Mouse (Mus musculus) heart, postnatal 0 days (tissue): ENCODE measurements at regions not wholly inside any gene's neighbourhood (a gene's known extent, or its start where the extent isn't known, plus 50 kb on each side); places are given as distances from the start of the nearest gene placed in this dataset.
A peak's percentile ranks its signal among the peaks of the same experiment; 100 is the strongest.

ENCODE experiments used
- ATAC-seq: fragments of 200-750 bp; cut with Nextera tagmentation; 2 replicates; pipeline ENCODE4 v1.8.0; 2017; ENCODE audit warnings: low read depth, moderate number of reproducible peaks, moderate library complexity; ENCODE audit not compliant: insufficient read depth
- DNase-seq: peaks from one replicate; pipeline ENCODE4 v3.0.0-alpha.2; 2016; ENCODE audit warnings: low spot score
- H3K27ac ChIP-seq: fragments of 300-500 bp; sonication (generic); 2 replicates; pipeline ENCODE4 v1.5.1; 2014; ENCODE audit warnings: low read depth, mild to moderate bottlenecking
- H3K27me3 ChIP-seq: fragments of 300-500 bp; sonication (generic); 2 replicates; pipeline ENCODE4 v1.6.1; 2014; ENCODE audit warnings: low read length, mixed read lengths; ENCODE audit not compliant: control insufficient read depth, insufficient read depth
- H3K36me3 ChIP-seq: fragments of 300-500 bp; sonication (generic); replicated peaks from 2 replicates; pipeline ENCODE4 v1.6.1; 2014; ENCODE audit warnings: low read length, mixed read lengths; ENCODE audit not compliant: control insufficient read depth, insufficient read depth
- H3K4me1 ChIP-seq: fragments of 300-500 bp; sonication (generic); 2 replicates; pipeline ENCODE4 v1.6.1; 2014; ENCODE audit warnings: antibody characterized with exemption; ENCODE audit not compliant: control insufficient read depth, insufficient read depth
- H3K4me2 ChIP-seq: fragments of 300-500 bp; sonication (generic); 2 replicates; pipeline ENCODE4 v1.6.1; 2014; ENCODE audit warnings: low read depth, mild to moderate bottlenecking, low read length, moderate library complexity
- H3K4me3 ChIP-seq: fragments of 300-500 bp; sonication (generic); 2 replicates; pipeline ENCODE4 v1.5.1; 2014; ENCODE audit warnings: low read depth, low read length
- H3K9ac ChIP-seq: fragments of 300-500 bp; sonication (generic); replicated peaks from 2 replicates; pipeline ENCODE4 v1.6.1; 2014; ENCODE audit warnings: low read depth, low read length, mixed read lengths
- H3K9me3 ChIP-seq: fragments of 300-500 bp; sonication (generic); replicated peaks from 2 replicates; pipeline ENCODE4 v1.6.1; 2016; ENCODE audit warnings: low read length; ENCODE audit not compliant: control insufficient read depth
- CTCF ChIP-seq: IDR thresholded peaks from 2 replicates; pipeline ENCODE4 v1.5.1; 2016; ENCODE audit warnings: antibody characterized with exemption, control low read depth, low read depth
- EP300 ChIP-seq: IDR thresholded peaks from 2 replicates; pipeline ENCODE4 v1.6.1; 2016; ENCODE audit warnings: antibody characterized with exemption, low read depth
- WGBS: fragments of 180-500 bp; shearing (Covaris S2); extraction: QIAGEN DNeasy Blood & Tissue Kit; methylation state at CpG from one replicate; pipeline ENCODE4 v1.1.7; 2014; 5-methylcytosine and 5-hydroxymethylcytosine counted together

DNA sequence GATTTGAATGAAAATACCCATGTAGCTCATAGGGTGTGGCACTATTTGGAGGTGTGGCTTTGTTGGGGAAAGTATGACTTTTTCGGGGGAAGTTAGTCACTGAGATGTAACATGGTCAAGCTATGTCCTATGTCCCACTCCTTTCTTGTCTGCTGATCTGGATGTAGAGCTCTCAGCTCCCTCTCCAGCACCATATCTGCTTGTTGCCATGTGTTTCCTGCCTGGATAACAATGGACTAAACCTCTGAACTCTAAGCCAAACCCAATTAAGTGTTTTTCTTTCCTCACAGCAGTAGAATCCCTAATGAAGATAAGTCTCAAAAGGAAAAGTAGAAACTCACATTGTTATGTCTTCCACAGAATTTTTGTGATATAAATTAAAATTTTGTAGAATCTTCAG lies 290.9 kb upstream of the Lingo2 start:
- 0 out of 2 replicates have a peak, but pooled peaks have one; percentile 44 for ATAC-seq
- no peaks in the 10 kb centered on the region for H3K36me3 ChIP-seq
- H3K4me1 ChIP-seq: no peaks in the 10 kb centered on the region
- 42% methylated on average over 1 of the region's 1 CpGs for WGBS
- TF ChIP-seq CTCF: no peak
- no peak for TF ChIP-seq EP300
- no peaks in the 10 kb centered on the region for H3K27me3 ChIP-seq
- H3K4me2 ChIP-seq: no peak overlapping the region
- no peak overlapping the region for H3K27ac ChIP-seq
- DNase-seq: peak; percentile 25
- no peak overlapping the region for H3K4me3 ChIP-seq
- no peaks in the 10 kb centered on the region for H3K9me3 ChIP-seq
- H3K9ac ChIP-seq: no peak overlapping the region
